Mouse (Mus musculus): Measurements from ENCODE around the gene Ggcx.

The Ggcx gene

DNA sequence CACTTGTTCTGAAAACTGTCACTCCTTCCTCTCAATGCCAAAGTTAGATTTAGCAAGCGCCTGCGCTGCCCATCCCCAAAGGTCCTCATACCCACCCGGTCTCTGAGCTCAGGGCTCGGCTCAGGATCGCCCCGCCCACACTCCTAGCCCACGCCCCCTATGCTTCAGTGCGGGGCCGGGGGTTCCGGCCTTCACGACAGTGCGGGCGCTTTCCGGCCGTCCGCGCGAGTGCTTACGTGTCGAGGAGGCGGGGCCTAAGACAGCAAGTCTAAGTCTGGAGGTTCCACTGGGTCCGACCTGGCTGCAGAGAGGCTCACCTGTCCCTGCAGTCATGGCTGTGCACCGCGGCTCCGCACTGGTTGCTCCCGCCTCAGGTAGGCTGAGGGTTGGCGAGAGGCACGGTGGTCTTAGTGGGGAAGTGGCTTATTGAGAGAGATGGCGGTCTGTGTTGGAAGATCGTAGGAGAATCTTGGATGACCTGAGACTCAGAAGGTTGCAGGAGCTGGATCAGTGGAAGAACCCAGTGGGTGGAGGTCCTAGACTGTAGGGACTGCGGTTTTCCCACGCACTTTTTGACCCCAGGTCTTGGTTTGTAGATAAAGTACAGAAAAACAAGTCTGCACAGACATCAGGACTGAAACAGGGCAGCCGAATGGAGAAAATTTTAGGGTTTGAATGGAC is at the start of gene Ggcx:
Gene Ggcx (plus strand): TSS at position 233 of the 681 bp plus-strand sequence.
- in situ Hi-C loops (cut with MseI, MboI) = no loop called here

GRCm38 (mm10) chr6:72364985-72365384 is 49.1 kb upstream of the Ggcx start:
- in situ Hi-C loops (cut with MseI, MboI) = no loop called here

DNA sequence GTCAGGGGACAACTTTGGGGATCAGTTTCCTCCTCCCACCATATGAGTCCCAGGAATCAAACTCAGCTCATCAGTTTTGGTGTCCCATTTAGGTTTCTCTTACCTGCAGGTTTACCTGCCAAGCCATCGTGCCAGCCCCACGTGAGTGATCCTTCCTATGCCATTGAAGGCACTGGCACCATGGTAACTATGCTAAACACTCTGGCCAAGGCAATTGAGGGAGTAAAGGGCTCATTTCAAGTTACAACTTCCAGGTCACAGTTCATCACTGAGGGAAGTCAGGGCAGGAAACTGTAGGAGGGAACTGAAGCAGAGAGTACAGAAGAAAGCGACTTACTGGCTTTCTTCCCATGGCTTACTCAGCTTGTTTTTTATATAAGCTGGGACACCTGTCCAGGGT is 47.8 kb upstream of the Ggcx start:
- in situ Hi-C loops (cut with MseI, MboI) = no loop called here

DNA sequence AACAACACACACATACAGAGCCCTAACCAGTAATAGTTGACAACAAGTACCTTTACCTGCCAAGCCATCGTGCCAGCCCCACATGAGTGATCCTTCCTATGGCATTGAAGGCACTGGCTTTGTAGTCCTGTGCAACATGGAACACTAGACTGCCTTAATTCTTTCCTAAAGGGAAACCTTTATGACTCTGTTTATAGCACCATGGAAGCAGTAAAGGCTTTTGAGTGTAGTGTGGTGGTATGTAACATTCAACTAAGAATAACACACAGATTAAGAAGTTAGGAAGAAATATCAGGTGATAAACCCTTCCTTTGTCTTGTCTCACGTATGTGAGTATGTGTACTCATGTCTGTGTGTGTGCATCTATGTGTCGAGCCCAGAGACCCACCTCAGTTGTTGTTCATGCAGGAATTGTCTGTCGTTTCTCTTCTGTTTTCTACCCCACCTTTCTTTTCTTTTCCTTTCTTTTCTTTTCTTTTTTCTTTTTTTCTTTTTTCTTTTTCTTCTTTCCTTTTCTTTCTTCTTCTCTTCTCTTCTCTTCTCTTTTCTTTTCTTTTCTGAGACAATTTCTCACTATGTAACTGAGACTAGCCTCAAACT is 47.2 kb upstream of the Ggcx start, which contains the start of gene Rnf181:
Gene Rnf181 (minus strand): TSS at position 113 of the 600 bp plus-strand sequence.
- in situ Hi-C loops (cut with MseI, MboI) = no loop called here

- in situ Hi-C loops (cut with MseI, MboI) = no loop called here
These were observed 46.6 kb upstream of the Ggcx start for GRCm38 (mm10) chr6:72367460-72367974.

DNA sequence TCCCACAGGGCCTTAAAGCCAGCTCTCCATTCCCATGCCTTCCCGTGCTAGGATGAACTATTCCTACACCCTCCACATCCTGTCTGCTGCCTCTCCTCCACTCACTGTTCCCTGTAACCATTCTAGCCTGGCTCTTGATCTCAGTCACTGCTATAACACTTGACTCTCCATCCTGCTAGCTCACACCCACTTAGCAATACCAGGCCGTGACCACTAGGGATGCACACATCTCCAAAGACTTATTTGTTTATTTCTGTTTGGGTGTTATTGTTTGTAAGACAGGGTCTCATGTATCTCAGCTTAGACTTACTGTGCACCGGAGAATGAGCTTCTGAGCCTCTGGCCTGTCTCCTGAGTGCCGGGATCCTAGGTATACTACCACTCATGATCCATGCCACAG is 44.6 kb upstream of the Ggcx start:
- in situ Hi-C loops (cut with MseI, MboI) = no loop called here

GRCm38 (mm10) chr6:72370091-72370490 is 44.0 kb upstream of the Ggcx start:
- in situ Hi-C loops (cut with MseI, MboI) = no loop called here

GRCm38 (mm10) chr6:72371147-72371546 is 43.0 kb upstream of the Ggcx start:
- in situ Hi-C loops (cut with MseI, MboI) = no loop called here

DNA sequence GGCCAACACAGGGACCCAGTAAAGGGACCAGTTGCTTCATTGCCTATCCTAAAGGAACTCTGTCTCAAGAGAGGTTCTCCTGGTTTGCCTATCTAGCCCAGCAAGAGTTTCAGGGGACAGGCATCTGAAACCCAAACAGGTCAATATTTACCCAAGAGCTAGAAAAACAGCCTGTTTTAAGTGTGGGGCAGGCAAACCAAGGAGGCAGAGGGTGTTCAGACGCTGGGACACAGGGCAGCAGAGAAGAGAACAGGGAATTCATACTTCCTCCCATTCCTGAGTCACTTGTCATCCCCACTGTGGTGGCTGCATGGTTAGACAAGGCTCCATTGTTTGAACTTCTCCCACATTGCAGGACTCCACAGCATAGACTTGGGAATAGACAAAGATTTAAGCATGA is 42.5 kb upstream of the Ggcx start:
- in situ Hi-C loops (cut with MseI, MboI) = no loop called here

DNA sequence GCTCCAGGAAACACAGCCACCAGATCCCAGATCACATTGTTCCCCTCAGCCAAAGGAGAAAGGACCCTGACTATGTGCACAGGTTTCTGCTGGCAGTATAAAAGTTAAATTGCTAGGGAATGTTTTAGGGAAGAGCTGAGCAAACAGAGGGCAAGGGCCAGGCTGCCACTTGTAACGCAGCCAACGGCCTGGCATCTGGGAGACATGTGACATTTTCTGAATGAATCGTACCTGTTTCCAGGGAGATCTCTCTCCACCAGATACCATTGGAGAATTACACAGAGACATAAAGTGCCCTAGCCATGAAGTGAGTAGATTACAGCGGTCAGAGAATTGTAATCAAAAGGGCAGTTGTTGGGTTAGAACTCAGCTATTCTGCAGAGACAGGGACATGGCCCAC is 40.9 kb upstream of the Ggcx start:
- in situ Hi-C loops (cut with MseI, MboI) = no loop called here

DNA sequence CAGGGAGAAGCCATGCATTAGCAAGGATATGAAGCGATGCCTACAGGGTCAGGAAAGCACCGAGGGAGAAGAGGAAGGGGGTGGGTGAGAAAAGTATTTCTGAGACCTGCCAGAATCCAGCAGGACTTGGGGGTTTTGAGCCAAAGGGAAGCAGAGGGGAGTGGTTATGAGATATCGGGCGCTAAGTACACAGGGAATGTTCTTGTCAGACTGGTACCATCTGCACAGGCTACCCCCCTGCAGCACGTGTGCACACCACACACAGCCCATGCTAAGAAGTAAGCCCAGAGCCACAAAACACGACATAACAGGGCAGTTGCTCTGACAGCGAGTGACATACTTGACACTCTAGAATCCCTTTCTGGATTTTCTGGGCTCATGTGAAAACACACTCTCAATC is 39.9 kb upstream of the Ggcx start:
- in situ Hi-C loops (cut with MseI, MboI) = no loop called here

GRCm38 (mm10) chr6:72374820-72375563 is 39.1 kb upstream of the Ggcx start:
- in situ Hi-C loops (cut with MseI, MboI) = no loop called here

DNA sequence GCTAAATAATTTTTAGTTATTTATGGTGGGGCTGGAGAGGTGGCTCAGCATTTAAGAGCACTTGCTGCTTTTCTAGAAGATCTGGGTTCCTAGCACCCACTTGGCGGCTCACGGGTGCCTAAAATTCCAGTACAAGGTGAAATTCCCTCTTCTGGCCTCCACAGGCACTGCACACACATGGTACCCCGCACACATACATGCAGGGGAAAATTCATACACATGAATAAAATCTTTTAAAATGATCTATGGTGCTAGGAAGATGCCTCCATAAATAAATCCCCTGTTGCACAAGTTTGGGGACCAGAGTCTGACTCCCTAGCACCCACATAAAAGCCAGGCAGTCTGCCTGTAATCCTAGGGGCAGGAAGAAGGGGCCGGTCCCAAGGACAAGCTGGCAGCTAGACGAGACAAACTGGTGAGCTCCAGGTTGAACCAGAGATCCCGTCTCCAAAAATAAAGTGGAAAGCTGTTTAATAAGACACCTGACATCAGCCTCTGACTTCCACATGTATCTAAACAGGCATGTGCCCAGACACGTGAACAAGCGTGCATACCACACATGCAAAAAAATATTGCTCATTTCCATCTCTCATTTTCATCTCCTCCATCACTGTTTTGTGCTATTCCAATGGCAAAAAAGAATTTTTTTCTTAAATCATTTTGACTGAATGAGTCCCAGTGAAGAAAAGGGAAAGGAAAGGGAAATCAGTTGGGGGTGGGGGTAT is 35.4 kb upstream of the Ggcx start:
- in situ Hi-C loops (cut with MseI, MboI) = no loop called here

DNA sequence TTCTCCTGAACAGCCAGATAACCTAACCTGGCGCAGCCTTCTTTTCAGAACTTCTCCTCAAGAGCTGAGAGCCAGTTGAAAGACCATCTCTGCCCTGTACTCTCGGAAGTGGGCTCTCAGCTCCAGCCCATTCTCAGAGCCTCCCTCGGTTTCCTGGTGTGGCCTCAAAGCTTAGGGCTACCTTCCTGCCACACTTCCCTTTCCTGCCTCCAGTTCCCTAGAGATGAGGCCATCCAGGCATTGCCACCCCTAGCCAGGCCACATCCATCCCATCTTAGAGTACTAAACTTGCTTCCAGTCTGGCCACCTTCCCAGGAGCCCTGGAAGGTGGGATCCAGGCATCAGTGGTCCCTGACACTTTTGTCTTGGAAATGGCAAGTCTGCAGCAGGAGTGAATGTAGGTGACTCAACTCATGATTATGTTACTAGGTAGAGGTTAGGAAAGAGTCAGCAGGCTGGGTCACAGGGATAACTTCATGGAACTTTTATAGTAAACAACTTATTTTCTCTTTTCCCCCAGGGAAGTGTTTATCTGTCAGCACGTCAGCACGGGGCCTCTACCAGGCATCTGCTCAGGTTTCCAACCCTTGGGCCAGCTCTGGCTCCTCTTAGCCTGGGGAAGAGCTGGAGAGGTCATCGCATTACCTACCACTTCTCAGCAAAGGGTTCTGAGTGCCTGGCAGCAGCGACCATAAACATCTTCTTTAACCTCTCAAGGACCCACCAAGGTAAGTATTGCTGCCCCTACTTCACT is 34.6 kb upstream of the Ggcx start:
- in situ Hi-C loops (cut with MseI, MboI) = no loop called here

DNA sequence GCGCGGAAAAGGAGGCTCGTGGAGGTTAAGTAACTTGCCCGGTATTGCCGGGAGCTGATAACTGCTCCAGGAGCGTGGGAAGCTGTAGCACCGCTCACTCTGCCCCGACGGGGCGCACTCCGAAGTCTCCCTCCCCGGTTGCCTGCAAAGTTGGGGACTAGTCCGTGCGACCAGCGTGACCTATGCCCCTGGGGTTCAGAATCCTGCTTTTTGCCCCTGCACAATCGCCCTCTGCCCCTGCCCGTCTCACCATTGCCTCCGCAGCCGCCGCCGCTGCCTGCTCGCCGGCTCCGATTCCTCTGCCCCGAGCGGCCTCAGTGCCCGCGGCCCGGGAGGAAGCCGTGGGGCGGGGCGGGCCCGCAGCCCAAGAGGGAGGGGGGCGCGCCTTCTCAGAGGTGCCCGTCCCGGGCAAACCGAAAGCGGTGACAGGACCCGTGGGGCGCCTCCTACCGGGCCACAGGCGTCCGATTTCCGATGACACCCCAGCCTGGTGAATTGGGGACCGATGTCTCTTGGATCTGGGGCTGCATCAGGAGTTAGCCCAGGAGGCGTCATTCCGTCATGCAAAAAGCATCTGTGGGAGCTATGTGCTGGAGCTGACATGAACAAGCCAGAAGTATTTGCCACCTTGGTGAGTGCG is 33.9 kb upstream of the Ggcx start, which contains the start of gene Vamp5:
Gene Vamp5 (minus strand): TSS at position 338 of the 640 bp plus-strand sequence.
- in situ Hi-C loops (cut with MseI, MboI) = no loop called here

- in situ Hi-C loops (cut with MseI, MboI) = no loop called here
These were observed 31.6 kb upstream of the Ggcx start for GRCm38 (mm10) chr6:72382494-72382893.

- in situ Hi-C loops (cut with MseI, MboI) = no loop called here
These were observed 30.8 kb upstream of the Ggcx start for GRCm38 (mm10) chr6:72383142-72383820.

GRCm38 (mm10) chr6:72383952-72384351 is 30.2 kb upstream of the Ggcx start:
- in situ Hi-C loops (cut with MseI, MboI) = no loop called here

GRCm38 (mm10) chr6:72385258-72385657 is 28.9 kb upstream of the Ggcx start:
- in situ Hi-C loops (cut with MseI, MboI) = no loop called here

DNA sequence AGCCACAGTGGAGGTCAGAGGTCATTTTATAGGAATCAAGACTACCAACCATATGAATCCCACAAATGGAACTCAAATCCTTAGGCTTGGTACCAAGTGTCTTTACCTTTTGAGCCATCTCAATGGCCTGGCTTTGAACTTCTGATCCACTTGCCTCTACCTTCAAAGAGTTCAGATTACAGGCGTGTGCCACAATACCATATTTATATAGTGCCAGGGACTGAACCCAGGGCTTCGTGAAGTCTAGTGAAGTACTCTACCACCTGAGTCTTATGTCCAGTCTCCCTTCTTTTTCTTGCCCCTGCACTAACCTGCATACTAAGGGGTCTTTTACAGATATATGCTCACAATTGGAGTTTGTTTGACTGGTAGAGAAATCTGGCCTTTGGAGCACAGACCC is 27.5 kb upstream of the Ggcx start:
- in situ Hi-C loops (cut with MseI, MboI) = no loop called here
